14 mouse cellular contexts compared by ENCODE assay signal in the genomic region with DNA sequence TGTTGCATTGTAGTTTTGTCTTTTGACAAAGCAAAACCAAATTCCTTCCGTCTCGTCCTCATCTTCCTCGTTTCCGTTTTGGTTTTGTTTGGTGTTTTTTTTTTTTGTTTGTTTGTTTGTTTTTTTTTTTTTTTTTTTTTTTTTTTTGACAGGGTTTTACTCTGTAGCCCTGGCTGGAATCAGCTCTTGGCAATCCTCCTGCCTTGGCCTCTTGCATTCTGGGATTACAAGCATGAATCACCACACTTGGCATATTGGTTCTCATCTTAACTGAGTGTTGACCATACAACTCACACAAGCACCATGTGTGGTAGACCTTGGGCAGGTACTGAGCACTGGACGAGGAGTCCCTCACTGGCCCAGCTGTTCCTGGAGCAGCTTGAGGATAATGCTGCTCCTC.
"Had no signal": no experiment of that assay in that cellular context is flagged by ENCODE, and none has a peak within 500 bp of the region (broad histone marks: within the 10 kb centered on the region; RNA-seq: fewer than 3 reads in every experiment).

No protein-coding gene starts in this region.

- DNase-seq: lung, adult 18-20 months; lung, embryonic 14.5 days; lung, postnatal 10 days; right cerebral cortex, postnatal 14 days; thymus, adult 2 months; thymus, postnatal 25 days; thymus, postnatal 4 days had no signal

- H3K9ac ChIP-seq: lung, embryonic 14.5 days; midbrain, embryonic 13.5 days; neural tube, embryonic 13.5 days; stomach, embryonic 15.5 days had no signal

- H3K27ac ChIP-seq: midbrain, embryonic 10.5 days; midbrain, embryonic 13.5 days; neural tube, embryonic 13.5 days; stomach, embryonic 15.5 days; stomach, postnatal 0 days had no signal

- ATAC-seq: midbrain, embryonic 13.5 days; midbrain, embryonic 16.5 days had no signal

- H3K27me3 ChIP-seq: midbrain, embryonic 13.5 days; stomach, embryonic 15.5 days had no signal

- H3K4me2 ChIP-seq: lung, embryonic 14.5 days; midbrain, embryonic 13.5 days; neural tube, embryonic 13.5 days; stomach, embryonic 15.5 days had no signal

- H3K36me3 ChIP-seq: midbrain, embryonic 10.5 days; midbrain, embryonic 13.5 days; neural tube, embryonic 13.5 days; stomach, embryonic 15.5 days had no signal

- H3K9me3 ChIP-seq: midbrain, embryonic 10.5 days; midbrain, embryonic 13.5 days; neural tube, embryonic 13.5 days; stomach, embryonic 15.5 days had no signal

- H3K4me1 ChIP-seq: stomach, embryonic 15.5 days had no signal

- H3K4me3 ChIP-seq: midbrain, embryonic 10.5 days; midbrain, embryonic 13.5 days; myocyte; neural tube, embryonic 13.5 days; stomach, embryonic 15.5 days had no signal
